8 mouse cellular contexts compared by ENCODE assay signal in the genomic region with DNA sequence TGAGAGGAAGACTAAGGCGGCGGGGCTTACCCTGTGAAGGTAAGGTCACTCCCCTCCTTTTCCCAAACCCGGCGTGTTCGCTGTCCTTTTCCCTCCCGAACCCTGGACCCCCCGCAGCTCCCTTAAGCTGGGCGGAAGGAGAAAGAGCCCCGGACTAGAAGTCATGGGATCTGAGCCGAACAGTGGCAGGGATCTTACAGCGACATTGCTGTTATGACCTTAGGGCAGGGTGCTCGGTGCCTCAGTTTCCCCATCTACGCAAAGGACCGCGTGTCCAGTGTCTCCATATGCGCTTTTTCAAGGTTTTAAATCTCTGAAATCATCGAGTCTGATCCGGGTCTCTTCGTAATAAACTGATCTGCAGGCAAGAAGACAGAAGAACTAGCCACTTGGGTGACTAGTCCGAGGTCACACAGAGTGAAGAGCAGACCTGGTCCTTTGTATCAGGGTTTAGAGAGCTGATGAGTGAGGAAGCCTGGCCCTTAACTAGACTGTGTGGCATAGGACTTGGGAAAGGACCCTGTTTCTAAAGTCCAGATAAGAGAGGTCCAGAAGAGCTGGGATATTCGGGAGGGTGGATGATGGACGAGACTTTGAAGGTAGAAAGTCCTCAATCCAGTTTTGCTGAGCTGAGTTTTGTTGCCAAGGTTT. TPM values are rescaled to one million over a fixed set of nuclear protein-coding genes. Genes with fewer than 3 reads are reported as not detected.
DNase-seq lines count a peak whose midpoint lies in the region; ATAC-seq and TF ChIP-seq lines count a peak whose summit lies in the region.

No protein-coding gene starts in this region.

- TF ChIP-seq CTCF in kidney, adult 2 months (conservative IDR thresholded peaks at IDR 0.05; ENCODE audit: insufficient read depth, insufficient read length, low read depth, low read length): no peak

- under 1% methylated on average over 22 of the region's 22 CpGs for WGBS in kidney, adult 2 months
- WGBS in heart, embryonic 12.5 days: under 1% methylated on average over 21 of the region's 22 CpGs
- whole genome bisulfite sequencing in liver, embryonic 13.5 days (ENCODE audit: insufficient replicate concordance): under 1% methylated on average over 22 of the region's 22 CpGs

- peak overlapping the region; percentile 80 for H3K4me2 ChIP-seq in heart, embryonic 12.5 days
- peak overlapping the region; percentile 95 for H3K4me2 ChIP-seq in liver, embryonic 13.5 days

- peak overlapping the region; percentile 12 for H3K27ac ChIP-seq in kidney, adult 2 months (ENCODE audit: insufficient read depth, low read depth, low read length)
- peak overlapping the region; percentile 60; the same call in 1 of the 2 replicates for H3K27ac ChIP-seq in ES-E14 (ENCODE audit: insufficient read depth, low read depth, low read length, poor library complexity, severe bottlenecking)
- H3K27ac ChIP-seq in heart, embryonic 12.5 days (ENCODE audit: poor library complexity, severe bottlenecking): peak overlapping the region; percentile 79
- H3K27ac ChIP-seq in liver, embryonic 13.5 days: peak overlapping the region; percentile 78

- in situ Hi-C loops in ES-E14 (cut with MboI; ENCODE audit: low sequenced_read_pairs in 2 of 2, unreplicated experiment in 2 of 2): no loop called here

- no peaks in the 10 kb centered on the region for H3K9me3 ChIP-seq in ES-E14 (ENCODE audit: control insufficient read depth, insufficient read depth, low read depth, low read length)
- H3K9me3 ChIP-seq in heart, embryonic 12.5 days (replicated peaks): no peaks in the 10 kb centered on the region
- no peaks in the 10 kb centered on the region for H3K9me3 ChIP-seq in liver, embryonic 13.5 days (replicated peaks)

- peak; percentile 63; the same call in 1 of the 2 replicates for ATAC-seq in heart, embryonic 12.5 days (ENCODE audit: insufficient number of reproducible peaks, low FRiP score)
- ATAC-seq in liver, embryonic 13.5 days (ENCODE audit: low read depth): peak; percentile 35; the same call in 1 of the 2 replicates

- H3K4me1 ChIP-seq in kidney, adult 2 months (ENCODE audit: control insufficient read depth, insufficient read depth, low read length): peaks cover 16% of the 10 kb centered on the region
- H3K4me1 ChIP-seq in ES-E14 (ENCODE audit: control insufficient read depth in 2 of 2, insufficient read depth in 2 of 2, low read length in 2 of 2, poor library complexity in 1 of 2): peaks cover 2 to 7% of the 10 kb centered on the region in 2 experiments; a peak in 2 of 4 replicates
- H3K4me1 ChIP-seq in heart, embryonic 12.5 days (replicated peaks): peaks cover 16% of the 10 kb centered on the region
- peaks cover 55% of the 10 kb centered on the region for H3K4me1 ChIP-seq in liver, embryonic 13.5 days (replicated peaks)

- H3K9ac ChIP-seq in ES-E14 (ENCODE audit: insufficient read depth, low read depth, low read length, poor library complexity, severe bottlenecking): peak overlapping the region; percentile 87
- H3K9ac ChIP-seq in heart, embryonic 12.5 days: peak overlapping the region; percentile 89
- peak overlapping the region; percentile 89 for H3K9ac ChIP-seq in liver, embryonic 13.5 days

- H3K36me3 ChIP-seq in kidney, adult 2 months (ENCODE audit: control insufficient read depth, insufficient read depth, low read length): no peaks in the 10 kb centered on the region; the same call in 1 of the 2 replicates
- no peaks in the 10 kb centered on the region for H3K36me3 ChIP-seq in ES-E14 (ENCODE audit: control insufficient read depth, insufficient read depth, low read length, poor library complexity, severe bottlenecking)
- 0 out of 2 replicates have a peak, but pooled peaks cover 10% of the 10 kb centered on the region for H3K36me3 ChIP-seq in heart, embryonic 12.5 days
- peaks cover 7% of the 10 kb centered on the region; the same call in 1 of the 2 replicates for H3K36me3 ChIP-seq in liver, embryonic 13.5 days

- peak; percentile 21 for DNase-seq in kidney, adult 2 months
- no peak for DNase-seq in kidney, postnatal 25 days
- no peak for DNase-seq in ES-E14 (ENCODE audit: low read depth, low spot score)
- DNase-seq in liver, embryonic 13.5 days: no peak
- no peak for DNase-seq in ovary, postnatal 10 days (ENCODE audit: low spot score)
- DNase-seq in embryo, embryonic 10 days (ENCODE audit: low spot score): no peak
- no peak for DNase-seq in frontal cortex, adult 2 months (ENCODE audit: extremely low spot score in 1 of 2, low spot score in 1 of 2)

- TF ChIP-seq POLR2A in kidney, adult 2 months (IDR thresholded peaks at IDR 0.05; ENCODE audit: low read depth, low read length): no peak

- no peaks in the 10 kb centered on the region for H3K27me3 ChIP-seq in kidney, adult 2 months (replicated peaks; ENCODE audit: control insufficient read depth, insufficient read depth, low read length)
- H3K27me3 ChIP-seq in heart, embryonic 12.5 days (replicated peaks): no peaks in the 10 kb centered on the region
- H3K27me3 ChIP-seq in liver, embryonic 13.5 days: no peaks in the 10 kb centered on the region

- peak overlapping the region; percentile 59 for H3K4me3 ChIP-seq in kidney, adult 2 months (ENCODE audit: insufficient read depth, low read depth, low read length)
- peak overlapping the region; percentile 82 to 97 for H3K4me3 ChIP-seq in ES-E14 (ENCODE audit: insufficient read depth in 1 of 2, low read depth in 1 of 2, low read length in 2 of 2, poor library complexity in 1 of 2, severe bottlenecking in 1 of 2)
- peak overlapping the region; percentile 75 for H3K4me3 ChIP-seq in heart, embryonic 12.5 days
- peak overlapping the region; percentile 89 for H3K4me3 ChIP-seq in liver, embryonic 13.5 days (replicated peaks)

TF ChIP-seq in ES-E14, 5 proteins besides CTCF, POLR2A, EP300 and RAD21:
- TF ChIP-seq HCFC1 (IDR thresholded peaks at IDR 0.05; ENCODE audit: borderline replicate concordance, insufficient read depth, low read length) (peak; percentile 65; the same call in 1 of the 2 replicates), MAFK (IDR thresholded peaks at IDR 0.05; ENCODE audit: insufficient read depth, low read depth, low read length) (no peak), ZNF384 (IDR thresholded peaks at IDR 0.05; ENCODE audit: low read depth, low read length) (no peak)

RNA-seq across cellular contexts. Expression of a gene that starts 0.4 kb away (rescaled TPM):
- 69.1 and 78.3 TPM in 2 replicates for polyA plus RNA-seq in kidney, adult 2 months (2012; rRNA removed)
- 27.9 and 30.7 TPM in 2 replicates for total RNA-seq in ES-E14 (2012; rRNA removed)
- polyA plus RNA-seq in heart, embryonic 12.5 days (2016; fragmentation: Nextera tagmentation; extraction: Ambion mirVana): 50.5 and 52.0 TPM in 2 replicates
- polyA plus RNA-seq in liver, embryonic 13.5 days (2015; fragmentation: Nextera tagmentation; extraction: Ambion mirVana): 39.0 and 48.8 TPM in 2 replicates
- 19.9 and 20.0 TPM in 2 replicates for polyA plus RNA-seq in frontal cortex, adult 2 months (2012; rRNA removed)

RNA-seq across cellular contexts. Expression of a gene that starts 0.6 kb away (rescaled TPM):
- polyA plus RNA-seq in kidney, adult 2 months (2012; rRNA removed): 32.2 and 36.6 TPM in 2 replicates
- total RNA-seq in ES-E14 (2012; rRNA removed): 20.3 and 20.7 TPM in 2 replicates
- polyA plus RNA-seq in heart, embryonic 12.5 days (2016; fragmentation: Nextera tagmentation; extraction: Ambion mirVana): 18.2 and 19.6 TPM in 2 replicates
- 15.5 and 15.7 TPM in 2 replicates for polyA plus RNA-seq in liver, embryonic 13.5 days (2015; fragmentation: Nextera tagmentation; extraction: Ambion mirVana)
- 24.4 and 27.2 TPM in 2 replicates for polyA plus RNA-seq in frontal cortex, adult 2 months (2012; rRNA removed)

RNA-seq across cellular contexts. Expression of a gene that starts 47.5 kb away (rescaled TPM):
- polyA plus RNA-seq in kidney, adult 2 months (2012; rRNA removed): 25.3 and 31.7 TPM in 2 replicates
- total RNA-seq in ES-E14 (2012; rRNA removed): 39.0 and 69.1 TPM in 2 replicates
- polyA plus RNA-seq in heart, embryonic 12.5 days (2016; fragmentation: Nextera tagmentation; extraction: Ambion mirVana): 90.4 and 90.8 TPM in 2 replicates
- 77.7 and 97.1 TPM in 2 replicates for polyA plus RNA-seq in liver, embryonic 13.5 days (2015; fragmentation: Nextera tagmentation; extraction: Ambion mirVana)
- polyA plus RNA-seq in frontal cortex, adult 2 months (2012; rRNA removed): 54.6 and 57.6 TPM in 2 replicates

RNA-seq across cellular contexts. Expression of a gene that starts 47.7 kb away (rescaled TPM):
- polyA plus RNA-seq in kidney, adult 2 months (2012; rRNA removed): 10.4 and 10.9 TPM in 2 replicates
- total RNA-seq in ES-E14 (2012; rRNA removed): 27.6 and 32.6 TPM in 2 replicates
- 14.9 and 15.3 TPM in 2 replicates for polyA plus RNA-seq in heart, embryonic 12.5 days (2016; fragmentation: Nextera tagmentation; extraction: Ambion mirVana)
- polyA plus RNA-seq in liver, embryonic 13.5 days (2015; fragmentation: Nextera tagmentation; extraction: Ambion mirVana): 13.1 and 15.2 TPM in 2 replicates
- 15.6 and 17.4 TPM in 2 replicates for polyA plus RNA-seq in frontal cortex, adult 2 months (2012; rRNA removed)

Comparison
In these comparisons a context has a peak if more than half of its experiments do, and no peak if none do; other contexts are left out.
1. H3K27ac ChIP-seq: peak in every context shown above with its lines; median percentile 79 in heart, embryonic 12.5 days; 78 in liver, embryonic 13.5 days; 60 in ES-E14; 12 in kidney, adult 2 months.